Mouse (Mus musculus) liver, embryonic 16.5 days (tissue): ENCODE results near the gene Arhgef10l. TPM values are rescaled to one million over a fixed set of nuclear protein-coding genes. Genes with fewer than 3 reads are reported as not detected.

ENCODE experiments used
- ATAC-seq: fragments of 200-750 bp; cut with Nextera tagmentation; 2 replicates; pipeline ENCODE4 v1.8.0; 2017; ENCODE audit warnings: low read depth, mild to moderate bottlenecking, moderate number of reproducible peaks, moderate library complexity
- H3K27ac ChIP-seq: fragments of 300-500 bp; sonication (generic); 2 replicates; pipeline ENCODE4 v1.5.1; 2014; ENCODE audit warnings: mild to moderate bottlenecking, low read length
- H3K27me3 ChIP-seq: fragments of 300-500 bp; sonication (generic); 2 replicates; pipeline ENCODE4 v1.6.1; 2014; ENCODE audit warnings: low read depth, low read length, mixed read lengths; ENCODE audit not compliant: control insufficient read depth, insufficient read depth
- H3K36me3 ChIP-seq: fragments of 300-500 bp; sonication (generic); 2 replicates; pipeline ENCODE4 v1.6.1; 2014; ENCODE audit warnings: mild to moderate bottlenecking; ENCODE audit not compliant: control insufficient read depth, insufficient read depth
- H3K4me1 ChIP-seq: fragments of 300-500 bp; sonication (generic); 2 replicates; pipeline ENCODE4 v1.6.1; 2014; ENCODE audit warnings: low read depth, low read length, mixed read lengths; ENCODE audit not compliant: control insufficient read depth
- H3K4me2 ChIP-seq: fragments of 300-500 bp; sonication (generic); 2 replicates; pipeline ENCODE4 v1.6.1; 2014; ENCODE audit warnings: low read depth, low read length, mixed read lengths
- H3K4me3 ChIP-seq: fragments of 300-500 bp; sonication (generic); 2 replicates; pipeline ENCODE4 v1.5.1; 2014; ENCODE audit warnings: low read depth, mild to moderate bottlenecking, low read length
- H3K9ac ChIP-seq: fragments of 300-500 bp; sonication (generic); 2 replicates; pipeline ENCODE4 v1.6.1; 2014; ENCODE audit warnings: low read depth, low read length
- H3K9me3 ChIP-seq: fragments of 300-500 bp; sonication (generic); replicated peaks from 2 replicates; pipeline ENCODE4 v1.6.1; 2016; ENCODE audit warnings: low read length; ENCODE audit not compliant: control insufficient read depth
- WGBS: fragments of 180-500 bp; shearing (Covaris S2); extraction: QIAGEN DNeasy Blood & Tissue Kit; methylation state at CpG from one replicate; pipeline ENCODE4 v1.1.7; 2014; ENCODE audit not compliant: insufficient replicate concordance; 5-methylcytosine and 5-hydroxymethylcytosine counted together
- polyA plus RNA-seq: library from polyadenylated mRNA; unstranded; fragments of >200 nt; fragmentation: Nextera tagmentation; extraction: Ambion mirVana; gene quantifications from 2 replicates; pipeline ENCODE4 v1.2.1, GENCODE M21; 2015

Arhgef10l gene
- polyA plus RNA-seq, 1 experiment from 2014 or later: 6.6 TPM

DNA sequence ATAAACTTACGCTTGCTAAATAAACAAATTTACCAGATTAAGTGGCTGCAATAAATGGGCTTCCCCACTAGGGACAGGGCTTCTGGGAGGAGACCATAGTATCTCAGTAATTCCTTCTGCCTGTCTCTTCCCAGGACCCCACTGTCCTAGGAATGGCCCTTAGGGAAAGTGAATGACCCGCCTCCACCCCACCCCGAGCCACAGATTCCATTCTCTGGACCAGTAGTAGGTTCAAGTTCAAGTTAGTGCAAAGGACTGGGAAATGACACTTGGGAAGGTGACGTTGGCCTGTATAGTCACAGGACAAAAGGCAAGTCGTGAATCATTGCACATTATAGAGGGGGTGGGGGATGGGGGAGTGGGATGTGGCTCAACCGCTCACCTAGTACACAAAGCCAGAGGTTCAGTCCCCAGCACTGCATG, 19.1 kb upstream of the Arhgef10l start:
- Histone ChIP-seq H3K9me3 (no peaks in the 10 kb centered on the region), H3K9ac (peak overlapping the region; percentile 63), H3K36me3 (no peaks in the 10 kb centered on the region), H3K27ac (peak overlapping the region; percentile 89), H3K4me2 (peak overlapping the region; percentile 84), H3K27me3 (no peaks in the 10 kb centered on the region), H3K4me3 (peak overlapping the region; percentile 59), H3K4me1 (peaks cover 58% of the 10 kb centered on the region)
- no peak for ATAC-seq
- WGBS: 19% methylated on average over 6 of the region's 6 CpGs

DNA sequence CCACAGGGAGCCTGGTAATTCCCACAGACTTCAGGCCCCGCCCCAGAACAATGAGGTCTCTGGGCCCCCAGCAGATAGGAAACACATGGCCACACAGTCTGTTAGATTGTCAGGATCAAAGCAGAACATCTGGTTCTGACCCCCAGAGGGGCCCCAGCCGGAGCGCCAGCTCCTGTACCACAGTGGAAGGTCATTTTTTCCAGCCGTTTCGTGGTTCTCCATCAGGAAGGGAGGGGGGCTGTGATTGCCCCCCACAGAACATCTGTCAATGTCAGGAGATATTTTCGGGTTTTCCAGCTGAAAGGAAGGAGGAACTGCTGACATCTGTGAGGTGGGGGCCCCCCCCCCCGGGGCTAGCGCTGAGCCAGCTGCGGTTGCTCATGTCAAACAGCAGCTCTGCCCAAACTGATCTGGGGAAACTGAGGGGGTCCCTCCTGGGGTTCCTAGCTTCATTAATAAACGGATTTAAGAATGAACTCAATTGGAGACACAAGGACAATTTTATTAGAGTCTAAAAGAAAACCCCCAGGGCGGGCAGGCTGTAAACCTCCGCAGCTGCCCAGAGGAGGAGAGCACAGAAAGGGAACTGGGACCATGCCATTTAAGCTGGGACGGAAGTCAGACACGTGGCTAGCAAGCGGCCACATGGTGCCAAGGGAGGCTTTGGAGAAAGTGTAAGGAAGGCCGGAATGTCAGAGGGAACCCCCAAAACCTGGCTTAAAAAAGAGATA, 18.5 kb upstream of the Arhgef10l start:
- Histone ChIP-seq H3K4me3 (peak overlapping the region; percentile 59), H3K27me3 (no peaks in the 10 kb centered on the region), H3K9ac (peak overlapping the region; percentile 63), H3K27ac (peak overlapping the region; percentile 89), H3K4me1 (peaks cover 57% of the 10 kb centered on the region), H3K9me3 (no peaks in the 10 kb centered on the region), H3K4me2 (peak overlapping the region; percentile 84), H3K36me3 (no peaks in the 10 kb centered on the region)
- WGBS: 6% methylated on average over 16 of the region's 16 CpGs
- peak; percentile 90 for ATAC-seq

DNA sequence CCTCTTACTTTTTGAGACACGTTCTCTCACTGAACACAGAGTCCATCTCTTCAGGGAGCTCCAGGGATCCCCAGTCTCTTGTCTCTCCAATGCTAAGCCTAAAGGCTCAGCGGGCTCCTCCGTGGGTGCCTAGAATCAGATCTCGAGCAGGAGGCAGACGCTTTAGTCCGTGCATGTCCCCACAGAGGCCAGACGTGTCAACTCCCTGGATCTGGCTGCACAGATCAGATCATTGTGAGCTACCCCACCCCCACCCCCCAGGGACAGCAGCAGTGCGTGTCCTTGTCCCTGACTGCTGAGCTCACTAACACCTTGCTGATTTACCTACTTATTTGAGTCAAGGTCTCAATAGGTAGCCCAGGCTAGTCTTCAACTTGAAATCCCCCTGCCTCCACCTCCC, 17.8 kb upstream of the Arhgef10l start:
- ATAC-seq: peak; percentile 74
- Histone ChIP-seq H3K9me3 (no peaks in the 10 kb centered on the region), H3K9ac (peak overlapping the region; percentile 63), H3K4me1 (peaks cover 51% of the 10 kb centered on the region), H3K27me3 (no peaks in the 10 kb centered on the region), H3K4me2 (peak overlapping the region; percentile 84), H3K36me3 (no peaks in the 10 kb centered on the region), H3K27ac (peak overlapping the region; percentile 89), H3K4me3 (peak overlapping the region; percentile 59)
- WGBS: 7% methylated on average over 8 of the region's 8 CpGs

DNA sequence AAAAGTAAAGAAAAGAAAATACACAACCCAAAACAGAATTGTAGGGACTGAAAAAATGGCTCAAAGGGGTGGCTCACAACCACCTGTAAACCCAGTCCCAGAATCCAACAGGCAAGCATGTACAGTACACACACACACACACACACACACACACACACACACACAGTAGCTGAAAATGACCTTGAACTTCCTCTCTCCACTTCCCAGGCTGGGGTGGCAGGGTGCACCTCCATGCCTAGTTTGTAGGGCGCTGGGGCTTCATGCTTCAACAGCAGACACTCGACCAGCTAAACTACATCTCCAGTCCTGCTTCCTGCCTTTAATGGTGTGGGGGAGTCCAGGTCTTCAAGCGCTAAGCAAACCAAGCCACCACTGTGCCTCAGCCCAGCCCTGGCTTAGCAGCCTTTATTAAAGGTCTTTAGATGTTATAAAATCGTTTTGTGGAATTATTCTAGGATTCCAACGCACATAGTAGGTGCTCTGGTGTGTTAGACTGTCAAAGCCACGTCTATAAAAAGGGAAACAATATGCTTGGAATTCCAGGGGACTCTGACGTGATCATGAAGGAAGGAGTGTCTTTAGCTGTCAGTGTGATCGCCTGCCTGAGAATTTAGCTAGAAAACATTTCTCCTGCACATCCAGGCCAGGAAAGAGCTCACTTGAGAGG, 15.1 kb upstream of the Arhgef10l start:
- H3K27ac ChIP-seq: peak overlapping the region; percentile 59
- WGBS: 34% methylated on average over 8 of the region's 8 CpGs
- H3K4me3 ChIP-seq: no peak overlapping the region
- no peaks in the 10 kb centered on the region for H3K9me3 ChIP-seq
- H3K27me3 ChIP-seq: no peaks in the 10 kb centered on the region
- no peak for ATAC-seq
- H3K4me1 ChIP-seq: peaks cover 43% of the 10 kb centered on the region
- H3K9ac ChIP-seq: no peak overlapping the region
- H3K4me2 ChIP-seq: no peak overlapping the region
- H3K36me3 ChIP-seq: no peaks in the 10 kb centered on the region

DNA sequence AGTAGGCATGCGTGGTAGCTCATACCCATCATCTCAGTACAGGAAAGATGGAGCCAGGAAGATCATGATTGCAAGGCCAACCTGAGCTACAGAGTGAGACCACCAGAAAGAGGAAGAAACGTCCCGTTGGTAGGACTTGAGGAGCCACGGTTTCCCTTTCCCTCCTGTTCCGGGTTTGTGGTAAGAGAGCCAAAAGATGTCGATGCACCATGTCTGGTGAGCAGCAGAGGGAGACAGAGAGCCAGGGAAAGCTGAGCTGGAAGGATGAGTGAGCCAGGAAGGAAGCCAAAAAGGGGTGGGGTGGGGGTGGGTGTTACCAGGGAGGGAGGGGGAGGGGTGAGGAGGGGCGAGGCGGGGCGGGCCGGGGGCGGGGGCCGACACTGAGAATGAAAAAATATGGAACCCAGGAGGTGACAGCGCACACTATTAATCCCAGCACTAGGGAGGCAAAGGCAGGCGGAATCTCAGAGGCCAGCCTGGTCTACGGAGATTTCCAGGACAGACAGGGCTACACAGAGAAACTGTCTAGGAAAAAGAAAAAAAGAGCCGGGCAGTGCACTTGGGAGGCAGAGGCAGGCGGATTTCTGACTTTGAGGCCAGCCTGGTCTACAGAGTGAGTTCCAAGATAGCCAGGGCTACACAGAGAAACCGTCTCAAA, 14.0 kb upstream of the Arhgef10l start:
- Histone ChIP-seq H3K4me1 (peaks cover 34% of the 10 kb centered on the region), H3K4me2 (peak overlapping the region; percentile 57), H3K36me3 (no peaks in the 10 kb centered on the region), H3K27me3 (no peaks in the 10 kb centered on the region), H3K4me3 (peak overlapping the region; percentile 34), H3K27ac (no peak overlapping the region), H3K9ac (peak overlapping the region; percentile 49; the same call in 1 of the 2 replicates), H3K9me3 (no peaks in the 10 kb centered on the region)
- WGBS: 18% methylated on average over 15 of the region's 18 CpGs
- ATAC-seq: no peak

DNA sequence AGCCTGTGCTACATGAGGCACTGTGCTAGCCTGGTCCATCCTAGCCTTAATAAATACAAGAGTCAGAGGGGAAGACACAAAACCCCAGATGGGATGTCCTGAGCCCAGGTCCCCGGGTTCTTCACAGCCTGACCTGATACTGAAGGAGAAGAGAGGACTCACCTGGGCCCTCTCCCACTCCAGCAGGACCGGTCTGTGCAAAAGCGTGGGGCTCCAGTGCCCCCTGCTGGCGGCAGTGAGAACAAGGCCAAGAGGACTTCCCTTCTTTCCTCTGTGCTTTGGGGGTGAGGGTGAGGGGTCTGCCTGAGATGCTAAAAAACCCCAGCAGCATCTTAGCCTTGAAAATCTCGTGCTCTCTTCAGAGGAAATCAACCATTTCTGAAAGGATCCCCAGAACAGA, 13.2 kb upstream of the Arhgef10l start:
- H3K4me2 ChIP-seq: no peak overlapping the region
- no peaks in the 10 kb centered on the region for H3K27me3 ChIP-seq
- no peak overlapping the region for H3K9ac ChIP-seq
- peaks cover 26% of the 10 kb centered on the region for H3K4me1 ChIP-seq
- 7% methylated on average over 5 of the region's 5 CpGs for WGBS
- no peaks in the 10 kb centered on the region for H3K9me3 ChIP-seq
- no peak for ATAC-seq
- no peak overlapping the region for H3K27ac ChIP-seq
- no peaks in the 10 kb centered on the region for H3K36me3 ChIP-seq
- no peak overlapping the region for H3K4me3 ChIP-seq

DNA sequence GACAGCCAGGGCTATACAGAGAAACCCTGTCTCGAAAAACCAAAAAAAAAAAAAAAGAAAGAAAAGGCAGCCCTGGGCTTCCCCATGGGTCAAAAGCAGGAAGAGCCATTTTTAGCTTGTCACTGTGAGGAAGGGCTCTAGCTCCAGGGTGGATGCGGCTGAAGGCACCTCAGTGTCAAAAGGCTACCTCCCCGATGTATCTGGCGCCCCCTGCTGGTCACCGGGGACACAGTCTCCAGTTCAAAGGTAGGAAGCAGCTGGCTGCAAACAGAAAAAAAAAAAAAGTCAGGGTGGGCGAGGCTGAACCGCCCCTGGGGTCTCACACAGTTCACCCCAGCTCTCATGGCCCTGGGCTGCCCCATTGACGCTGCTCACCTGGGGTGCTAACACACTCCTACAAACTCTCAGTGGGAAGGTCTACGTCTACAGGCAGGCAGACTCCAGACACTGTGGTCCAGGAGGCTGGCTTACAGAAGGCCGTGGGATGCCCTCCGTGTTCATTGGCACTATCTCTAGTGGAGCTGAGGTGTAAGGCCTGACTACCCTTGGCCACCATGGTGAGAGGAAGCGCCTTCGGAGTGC, 8.6 kb upstream of the Arhgef10l start:
- no peak overlapping the region for H3K4me2 ChIP-seq
- no peak overlapping the region for H3K4me3 ChIP-seq
- no peaks in the 10 kb centered on the region for H3K36me3 ChIP-seq
- H3K4me1 ChIP-seq: peaks cover 2% of the 10 kb centered on the region
- no peaks in the 10 kb centered on the region for H3K27me3 ChIP-seq
- H3K9ac ChIP-seq: no peak overlapping the region
- no peaks in the 10 kb centered on the region for H3K9me3 ChIP-seq
- H3K27ac ChIP-seq: no peak overlapping the region
- ATAC-seq: 0 out of 2 replicates have a peak, but pooled peaks have one; percentile 28
- WGBS: 29% methylated on average over 12 of the region's 13 CpGs

DNA sequence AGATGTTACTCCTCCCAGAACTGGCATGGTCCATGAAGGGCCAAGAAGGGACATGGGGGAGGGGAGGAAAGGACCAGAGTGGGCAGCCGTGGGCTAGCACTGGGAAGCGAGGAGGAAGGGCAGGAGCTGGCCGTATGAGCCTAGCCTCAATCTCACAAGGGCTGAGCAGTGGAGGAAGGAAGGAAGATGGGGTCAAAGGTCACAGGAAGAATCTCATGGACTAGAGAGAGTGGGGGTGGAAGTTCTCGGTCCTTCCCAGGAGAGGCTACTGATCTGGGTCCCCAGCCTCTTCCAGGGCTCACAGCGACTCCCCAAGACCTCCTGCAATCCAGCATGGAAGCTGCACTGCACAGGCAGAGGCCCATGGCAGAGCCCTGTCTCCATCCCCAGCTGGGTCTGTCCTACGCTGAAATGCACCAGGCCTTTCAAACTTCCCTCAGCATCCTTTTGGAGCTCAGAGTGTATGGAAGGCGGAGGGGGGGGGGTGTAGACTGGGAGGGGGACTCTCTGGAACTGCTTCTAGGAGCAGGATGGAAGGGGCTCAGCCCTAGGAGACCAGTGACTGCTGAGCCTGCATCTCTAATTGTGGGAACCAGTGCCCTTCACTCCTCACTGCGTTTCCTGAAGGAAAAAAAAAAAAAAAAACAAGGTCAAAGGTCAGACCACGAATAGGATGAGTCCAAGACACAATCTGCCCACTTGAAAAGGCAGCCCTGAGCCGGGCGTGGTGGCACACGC, 7.9 kb upstream of the Arhgef10l start:
- ATAC-seq: peak; percentile 51
- 45% methylated on average over 12 of the region's 12 CpGs for WGBS
- H3K36me3 ChIP-seq: no peaks in the 10 kb centered on the region
- H3K27ac ChIP-seq: no peak overlapping the region
- no peaks in the 10 kb centered on the region for H3K4me1 ChIP-seq
- H3K9ac ChIP-seq: no peak overlapping the region
- H3K9me3 ChIP-seq: no peaks in the 10 kb centered on the region
- H3K4me3 ChIP-seq: no peak overlapping the region
- no peak overlapping the region for H3K4me2 ChIP-seq
- no peaks in the 10 kb centered on the region for H3K27me3 ChIP-seq
